Comparison of ENCODE assay signal across 8 mouse cellular contexts in genomic region chr2:92486403-92486802, GRCm38 (mm10). TPM values are rescaled to one million over a fixed set of nuclear protein-coding genes. Genes with fewer than 3 reads are reported as not detected.
A peak's percentile ranks its signal among the peaks of the same experiment; 100 is the strongest.
DNase-seq lines count a peak whose midpoint lies in the region; ATAC-seq and TF ChIP-seq lines count a peak whose summit lies in the region.

No protein-coding gene starts in this region.

- TF ChIP-seq CTCF in liver, embryonic 14.5 days (IDR thresholded peaks at IDR 0.05; ENCODE audit: low read depth): peak; percentile 95
- TF ChIP-seq CTCF in stomach, postnatal 0 days (IDR thresholded peaks at IDR 0.05; ENCODE audit: low read depth): peak; percentile 98

- 0 out of 2 replicates have a peak, but pooled peaks have one; percentile 64 for ATAC-seq in forebrain, embryonic 11.5 days (replicated peaks; ENCODE audit: low FRiP score)
- ATAC-seq in heart, embryonic 16.5 days (replicated peaks; ENCODE audit: extremely low read depth, insufficient read depth, low FRiP score): no peak
- no peak for ATAC-seq in liver, embryonic 14.5 days (ENCODE audit: insufficient read depth)
- ATAC-seq in neural tube, embryonic 11.5 days (ENCODE audit: insufficient read depth, low FRiP score, low TSS enrichment): peak; percentile 58; the same call in 1 of the 2 replicates
- ATAC-seq in stomach, postnatal 0 days (ENCODE audit: low FRiP score, low TSS enrichment): peak; percentile 64

- peak overlapping the region; percentile 42; the same call in 1 of the 2 replicates for H3K4me2 ChIP-seq in forebrain, embryonic 11.5 days (ENCODE audit: low read depth, low read length, severe bottlenecking)
- H3K4me2 ChIP-seq in heart, embryonic 16.5 days (ENCODE audit: low read depth, low read length): peak overlapping the region; percentile 48
- peak overlapping the region; percentile 26; the same call in 1 of the 2 replicates for H3K4me2 ChIP-seq in liver, embryonic 14.5 days (ENCODE audit: low read depth)
- peak overlapping the region; percentile 7; the same call in 1 of the 2 replicates for H3K4me2 ChIP-seq in neural tube, embryonic 11.5 days (ENCODE audit: low read depth)
- peak overlapping the region; percentile 35; the same call in 1 of the 2 replicates for H3K4me2 ChIP-seq in stomach, postnatal 0 days (replicated peaks; ENCODE audit: low read depth)

- no peak overlapping the region for H3K27ac ChIP-seq in forebrain, embryonic 11.5 days (ENCODE audit: low read depth, low read length)
- no peak overlapping the region for H3K27ac ChIP-seq in heart, embryonic 16.5 days (ENCODE audit: low read length)
- H3K27ac ChIP-seq in liver, embryonic 14.5 days: no peak overlapping the region
- H3K27ac ChIP-seq in neural tube, embryonic 11.5 days (ENCODE audit: low read depth, low read length): no peak overlapping the region
- no peak overlapping the region for H3K27ac ChIP-seq in stomach, postnatal 0 days (replicated peaks)

- H3K9me3 ChIP-seq in forebrain, embryonic 11.5 days (ENCODE audit: control insufficient read depth, low read length): no peaks in the 10 kb centered on the region
- no peaks in the 10 kb centered on the region for H3K9me3 ChIP-seq in heart, embryonic 16.5 days (replicated peaks; ENCODE audit: control insufficient read depth, low read length)
- H3K9me3 ChIP-seq in liver, embryonic 14.5 days (ENCODE audit: control insufficient read depth, low read length): no peaks in the 10 kb centered on the region
- H3K9me3 ChIP-seq in neural tube, embryonic 11.5 days (ENCODE audit: control insufficient read depth, low read length): no peaks in the 10 kb centered on the region
- H3K9me3 ChIP-seq in stomach, postnatal 0 days (ENCODE audit: control insufficient read depth, low read length): no peaks in the 10 kb centered on the region

- peak overlapping the region; percentile 16; the same call in 1 of the 2 replicates for H3K9ac ChIP-seq in forebrain, embryonic 11.5 days (ENCODE audit: low read length)
- no peak overlapping the region for H3K9ac ChIP-seq in heart, embryonic 16.5 days (ENCODE audit: low read length)
- no peak overlapping the region for H3K9ac ChIP-seq in liver, embryonic 14.5 days (replicated peaks)
- no peak overlapping the region for H3K9ac ChIP-seq in neural tube, embryonic 11.5 days (ENCODE audit: low read length)
- H3K9ac ChIP-seq in stomach, postnatal 0 days (ENCODE audit: low read length): no peak overlapping the region

- H3K4me1 ChIP-seq in forebrain, embryonic 11.5 days (replicated peaks; ENCODE audit: control insufficient read depth, insufficient read depth, low read length): 0 out of 2 replicates have a peak, but pooled peaks cover 6% of the 10 kb centered on the region
- peaks cover 16% of the 10 kb centered on the region for H3K4me1 ChIP-seq in heart, embryonic 16.5 days (ENCODE audit: control insufficient read depth, insufficient read depth, low read length)
- peaks cover 0 to 4% of the 10 kb centered on the region in 2 experiments; a peak in 1 of 4 replicates for H3K4me1 ChIP-seq in liver, embryonic 14.5 days (replicated peaks; ENCODE audit: control insufficient read depth in 2 of 2, insufficient read depth in 2 of 2, low read length in 1 of 2)
- H3K4me1 ChIP-seq in neural tube, embryonic 11.5 days (ENCODE audit: control insufficient read depth, insufficient read depth, low read length): peaks cover 8% of the 10 kb centered on the region; the same call in 1 of the 2 replicates
- no peaks in the 10 kb centered on the region for H3K4me1 ChIP-seq in stomach, postnatal 0 days (replicated peaks; ENCODE audit: control insufficient read depth, insufficient read depth)

- H3K4me3 ChIP-seq in forebrain, embryonic 11.5 days (ENCODE audit: low read depth, low read length): no peak overlapping the region
- no peak overlapping the region; the same call in 1 of the 2 replicates for H3K4me3 ChIP-seq in heart, embryonic 16.5 days (ENCODE audit: low read length)
- H3K4me3 ChIP-seq in liver, embryonic 14.5 days (ENCODE audit: insufficient read depth in 1 of 2, low read depth in 2 of 2, low read length in 2 of 2): no peak overlapping the region
- no peak overlapping the region for H3K4me3 ChIP-seq in neural tube, embryonic 11.5 days (ENCODE audit: low read depth, low read length)
- H3K4me3 ChIP-seq in stomach, postnatal 0 days (ENCODE audit: low read depth, low read length): no peak overlapping the region

- peak; percentile 75 to 85 for DNase-seq in CD8-positive naive resting alpha-beta T cell, adult 2 months (ENCODE audit: low read depth in 2 of 2, low spot score in 2 of 2)
- DNase-seq in c-Kit-positive CD71-negative TER-119-negative erythroid progenitor cells, embryonic 14.5 days (ENCODE audit: low read depth): peak; percentile 50
- DNase-seq in forebrain, embryonic 11.5 days (ENCODE audit: low spot score): peak; percentile 93
- DNase-seq in kidney, postnatal 25 days: peak; percentile 81 to 93
- peak; percentile 30 to 31 (median 31) for DNase-seq in liver, embryonic 14.5 days (ENCODE audit: low read depth in 3 of 3, low spot score in 3 of 3)
- peak; percentile 88 for DNase-seq in neural tube, embryonic 11.5 days (ENCODE audit: low spot score)
- DNase-seq in stomach, postnatal 0 days (ENCODE audit: low spot score): peak; percentile 79

- H3K27me3 ChIP-seq in forebrain, embryonic 11.5 days (ENCODE audit: control insufficient read depth, insufficient read depth, low read length): peaks cover 17% of the 10 kb centered on the region
- H3K27me3 ChIP-seq in heart, embryonic 16.5 days (ENCODE audit: control insufficient read depth, insufficient read depth, low read length): peaks cover 29% of the 10 kb centered on the region
- peaks cover 12% of the 10 kb centered on the region for H3K27me3 ChIP-seq in liver, embryonic 14.5 days (ENCODE audit: control insufficient read depth, insufficient read depth, low read length)
- peaks cover 18% of the 10 kb centered on the region for H3K27me3 ChIP-seq in neural tube, embryonic 11.5 days (ENCODE audit: control insufficient read depth, insufficient read depth, low read length)
- H3K27me3 ChIP-seq in stomach, postnatal 0 days (ENCODE audit: control insufficient read depth, insufficient read depth, low read length): no peaks in the 10 kb centered on the region

- WGBS in forebrain, embryonic 11.5 days: 3% methylated on average over 11 of the region's 11 CpGs
- 2% methylated on average over 11 of the region's 11 CpGs for WGBS in heart, embryonic 16.5 days
- WGBS in liver, embryonic 14.5 days (ENCODE audit: insufficient replicate concordance): 1% methylated on average over 11 of the region's 11 CpGs
- WGBS in neural tube, embryonic 11.5 days: 2% methylated on average over 11 of the region's 11 CpGs
- WGBS in stomach, postnatal 0 days: 2% methylated on average over 11 of the region's 11 CpGs

- H3K36me3 ChIP-seq in forebrain, embryonic 11.5 days (ENCODE audit: control insufficient read depth, insufficient read depth, low read length): no peaks in the 10 kb centered on the region
- H3K36me3 ChIP-seq in heart, embryonic 16.5 days (ENCODE audit: control insufficient read depth, insufficient read depth): no peaks in the 10 kb centered on the region
- H3K36me3 ChIP-seq in liver, embryonic 14.5 days (replicated peaks; ENCODE audit: control insufficient read depth, insufficient read depth, low read depth): no peaks in the 10 kb centered on the region
- no peaks in the 10 kb centered on the region for H3K36me3 ChIP-seq in neural tube, embryonic 11.5 days (ENCODE audit: control insufficient read depth, insufficient read depth, low read length)
- H3K36me3 ChIP-seq in stomach, postnatal 0 days (ENCODE audit: control insufficient read depth, insufficient read depth, low read length): no peaks in the 10 kb centered on the region

- TF ChIP-seq EP300 in liver, embryonic 14.5 days (IDR thresholded peaks at IDR 0.05; ENCODE audit: low read depth): no peak
- no peak for TF ChIP-seq EP300 in stomach, postnatal 0 days (optimal IDR thresholded peaks at IDR 0.05)

RNA-seq across cellular contexts. Expression of gene Slc35c1, which starts 26.1 kb away (rescaled TPM):
- 11.6 and 12.8 TPM in 2 replicates for polyA plus RNA-seq in forebrain, embryonic 11.5 days (2014; fragmentation: Nextera tagmentation; extraction: Ambion mirVana)
- 9.9 and 12.9 TPM in 2 replicates for polyA plus RNA-seq in heart, embryonic 16.5 days (2015; fragmentation: Nextera tagmentation; extraction: Ambion mirVana)
- 7.0 and 7.7 TPM in 2 replicates for polyA plus RNA-seq in liver, embryonic 14.5 days (2012; rRNA removed)
- polyA plus RNA-seq in liver, embryonic 14.5 days (2014; fragmentation: Nextera tagmentation; extraction: Ambion mirVana): 8.6 and 9.9 TPM in 2 replicates
- polyA plus RNA-seq in neural tube, embryonic 11.5 days (2014; fragmentation: Nextera tagmentation; extraction: Ambion mirVana): 12.7 TPM in 2 replicates
- 35.8 and 41.7 TPM in 2 replicates for polyA plus RNA-seq in stomach, postnatal 0 days (2015; fragmentation: Nextera tagmentation; extraction: Ambion mirVana)

RNA-seq across cellular contexts. Expression of gene Cry2, which starts 52.6 kb away (rescaled TPM):
- polyA plus RNA-seq in forebrain, embryonic 11.5 days (2014; fragmentation: Nextera tagmentation; extraction: Ambion mirVana): 24.0 and 25.5 TPM in 2 replicates
- polyA plus RNA-seq in heart, embryonic 16.5 days (2015; fragmentation: Nextera tagmentation; extraction: Ambion mirVana): 18.4 and 18.6 TPM in 2 replicates
- 5.9 and 6.2 TPM in 2 replicates for polyA plus RNA-seq in liver, embryonic 14.5 days (2012; rRNA removed)
- 6.0 and 7.2 TPM in 2 replicates for polyA plus RNA-seq in liver, embryonic 14.5 days (2014; fragmentation: Nextera tagmentation; extraction: Ambion mirVana)
- 21.4 and 22.3 TPM in 2 replicates for polyA plus RNA-seq in neural tube, embryonic 11.5 days (2014; fragmentation: Nextera tagmentation; extraction: Ambion mirVana)
- 14.8 and 17.3 TPM in 2 replicates for polyA plus RNA-seq in stomach, postnatal 0 days (2015; fragmentation: Nextera tagmentation; extraction: Ambion mirVana)

Comparison
In these comparisons a context has a peak if more than half of its experiments do, and no peak if none do; other contexts are left out.
1. DNase-seq: peak in every context shown above with its lines; median percentile 93 in forebrain, embryonic 11.5 days; 88 in neural tube, embryonic 11.5 days; 87 in kidney, postnatal 25 days; 80 in CD8-positive naive resting alpha-beta T cell, adult 2 months; 79 in stomach, postnatal 0 days; 50 in c-Kit-positive CD71-negative TER-119-negative erythroid progenitor cells, embryonic 14.5 days; 31 in liver, embryonic 14.5 days.
2. ATAC-seq: peak in forebrain, embryonic 11.5 days (single experiment), neural tube, embryonic 11.5 days (single experiment) and stomach, postnatal 0 days (single experiment); none in heart, embryonic 16.5 days (single experiment) and liver, embryonic 14.5 days (single experiment).
3. Peak in every context shown above with its lines, with median percentiles within 50 percentile points of each other: H3K4me2 ChIP-seq.